Mouse (Mus musculus) heart, embryonic 15.5 days (tissue): Measurements from ENCODE around the gene Rslcan18. TPM values are rescaled to one million over a fixed set of nuclear protein-coding genes. Genes with fewer than 3 reads are reported as not detected.
"Not testable (repeated sequence)": the region's sequence is repeated elsewhere in the genome, so short reads cannot be mapped to it uniquely, and the experiment has no call there.

Experiments
- ATAC-seq: fragments of 200-750 bp; cut with Nextera tagmentation; replicated peaks from 2 replicates; pipeline ENCODE4 v1.8.0; 2017; ENCODE audit warnings: low read depth, moderate TSS enrichment; ENCODE audit not compliant: insufficient number of reproducible peaks, insufficient read depth, low FRiP score
- H3K27ac ChIP-seq: fragments of 300-500 bp; sonication (generic); 2 replicates; pipeline ENCODE4 v1.5.1; 2015; ENCODE audit warnings: mild to moderate bottlenecking, inconsistent platforms
- H3K27me3 ChIP-seq: fragments of 300-500 bp; sonication (generic); 2 replicates; pipeline ENCODE4 v1.6.1; 2015; ENCODE audit warnings: inconsistent platforms
- H3K36me3 ChIP-seq: fragments of 300-500 bp; sonication (generic); 2 replicates; pipeline ENCODE4 v1.6.1; 2015; ENCODE audit warnings: mild to moderate bottlenecking, inconsistent platforms
- H3K4me1 ChIP-seq: fragments of 300-500 bp; sonication (generic); replicated peaks from 2 replicates; pipeline ENCODE4 v1.6.1; 2015; ENCODE audit warnings: inconsistent platforms
- H3K4me2 ChIP-seq: fragments of 300-500 bp; sonication (generic); 2 replicates; pipeline ENCODE4 v1.6.1; 2015; ENCODE audit warnings: inconsistent platforms, mild to moderate bottlenecking, moderate library complexity
- H3K4me3 ChIP-seq: fragments of 300-500 bp; sonication (generic); 2 replicates; pipeline ENCODE4 v1.5.1; 2015; ENCODE audit warnings: mild to moderate bottlenecking, inconsistent platforms
- H3K9ac ChIP-seq: fragments of 300-500 bp; sonication (generic); 2 replicates; pipeline ENCODE4 v1.6.1; 2015; ENCODE audit warnings: mild to moderate bottlenecking, inconsistent platforms
- H3K9me3 ChIP-seq: fragments of 300-500 bp; sonication (generic); replicated peaks from 2 replicates; pipeline ENCODE4 v1.6.1; 2016; ENCODE audit warnings: inconsistent platforms
- WGBS: fragments of 180-500 bp; shearing (Covaris S2); methylation state at CpG from one replicate; pipeline ENCODE4 v1.1.7; 2015; ENCODE audit warnings: mixed read lengths; 5-methylcytosine and 5-hydroxymethylcytosine counted together
- polyA plus RNA-seq: library from polyadenylated mRNA; unstranded; fragments of >200 nt; fragmentation: Nextera tagmentation; extraction: Ambion mirVana; gene quantifications from 2 replicates; pipeline ENCODE4 v1.2.1, GENCODE M21; 2015

Rslcan18 gene
- 0.38 TPM in 2 replicates for polyA plus RNA-seq

DNA sequence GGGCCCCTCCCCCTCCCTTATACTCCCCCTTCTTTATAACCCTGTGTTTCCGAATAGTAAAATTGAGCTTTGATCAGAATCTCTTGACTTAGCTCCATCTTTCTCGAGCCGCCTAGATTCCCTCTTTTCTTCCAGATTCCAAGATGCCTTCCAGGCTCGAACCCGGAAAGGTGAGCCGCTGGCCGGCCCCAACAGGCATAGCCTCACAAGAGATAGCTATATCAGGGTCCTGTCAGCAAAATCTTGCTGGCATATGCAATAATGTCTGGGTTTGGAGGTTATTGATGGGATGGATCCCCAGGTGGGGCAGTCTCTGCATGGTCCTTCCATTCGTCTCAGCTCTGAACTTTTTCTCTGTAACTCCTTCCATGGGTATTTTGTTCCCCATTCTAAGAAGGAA lies at the start of gene Rslcan18:
Gene Rslcan18, minus strand, starts transcription at position 101 of the 400 bp plus-strand sequence.
- not testable (repeated sequence) for ATAC-seq, H3K4me3 ChIP-seq, H3K4me2 ChIP-seq, H3K9me3 ChIP-seq, H3K36me3 ChIP-seq, H3K27ac ChIP-seq, H3K4me1 ChIP-seq, H3K9ac ChIP-seq, H3K27me3 ChIP-seq
- WGBS = 85% methylated on average over 8 of the region's 8 CpGs

DNA sequence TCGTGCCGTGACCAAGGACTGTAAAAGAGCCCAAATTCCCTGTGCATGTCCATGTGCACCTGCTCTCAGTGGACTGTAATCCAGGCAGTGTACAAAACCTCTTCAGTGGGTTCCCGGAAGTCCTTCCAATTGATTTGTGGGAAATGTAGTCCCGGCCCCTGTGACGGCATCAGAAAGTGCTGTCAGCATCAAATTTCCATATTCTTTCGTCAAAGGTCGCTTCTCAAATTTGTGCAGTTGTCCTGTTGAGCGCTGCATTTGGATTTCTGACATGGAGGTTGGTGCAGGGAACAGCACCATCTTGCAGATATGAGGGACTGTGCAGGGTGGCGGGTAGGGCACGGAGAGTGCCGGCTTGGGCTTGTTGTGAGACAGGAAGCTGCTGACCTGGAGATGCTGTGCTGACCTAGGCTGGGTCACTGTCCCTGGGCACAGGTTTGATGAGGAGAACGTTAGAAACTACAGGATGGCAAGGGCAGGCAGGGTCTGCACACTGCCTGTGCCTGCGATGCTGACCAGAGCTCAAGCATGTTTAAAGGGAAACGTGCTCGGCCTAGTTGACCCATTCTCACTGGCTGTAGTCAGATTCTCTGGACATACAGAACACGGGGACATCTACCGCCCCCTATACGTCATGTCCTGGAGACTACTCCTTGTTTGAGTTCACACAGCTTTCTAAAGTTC lies 12.1 kb upstream of the Rslcan18 start:
- ATAC-seq = peak; percentile 85
- Histone ChIP-seq H3K27me3 (no peaks in the 10 kb centered on the region), H3K27ac (peak overlapping the region; percentile 39), H3K4me3 (peak overlapping the region; percentile 68), H3K9ac (peak overlapping the region; percentile 60), H3K9me3 (no peaks in the 10 kb centered on the region), H3K4me2 (peak overlapping the region; percentile 79), H3K36me3 (no peaks in the 10 kb centered on the region), H3K4me1 (peaks cover 5% of the 10 kb centered on the region; the same call in 1 of the 2 replicates)
- WGBS = 2% methylated on average over 18 of the region's 18 CpGs

DNA sequence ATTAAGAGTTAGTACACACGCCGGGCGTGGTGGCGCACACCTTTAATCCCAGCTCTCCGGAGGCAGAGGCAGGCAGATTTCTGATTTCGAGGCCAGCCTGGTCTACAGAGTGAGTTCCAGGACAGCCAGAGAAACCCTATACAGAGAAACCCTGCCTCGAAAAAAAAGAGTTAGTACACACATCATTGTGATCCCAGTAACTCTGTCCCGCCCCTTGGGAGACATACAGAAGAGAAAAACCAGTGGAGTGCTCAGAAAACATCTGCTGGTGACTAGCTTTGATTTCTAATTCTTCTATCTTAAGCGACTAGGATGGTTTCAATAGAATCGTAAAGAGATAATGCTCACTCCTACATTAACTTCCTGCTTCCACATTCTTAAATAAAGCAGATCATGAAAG lies 11.4 kb upstream of the Rslcan18 start:
- H3K4me3 ChIP-seq, H3K27me3 ChIP-seq, H3K36me3 ChIP-seq, H3K9ac ChIP-seq, H3K27ac ChIP-seq, ATAC-seq, H3K4me1 ChIP-seq, H3K9me3 ChIP-seq: not testable (repeated sequence)
- H3K4me2 ChIP-seq = peak overlapping the region; percentile 79
- 75% methylated on average over 10 of the region's 10 CpGs for WGBS

DNA sequence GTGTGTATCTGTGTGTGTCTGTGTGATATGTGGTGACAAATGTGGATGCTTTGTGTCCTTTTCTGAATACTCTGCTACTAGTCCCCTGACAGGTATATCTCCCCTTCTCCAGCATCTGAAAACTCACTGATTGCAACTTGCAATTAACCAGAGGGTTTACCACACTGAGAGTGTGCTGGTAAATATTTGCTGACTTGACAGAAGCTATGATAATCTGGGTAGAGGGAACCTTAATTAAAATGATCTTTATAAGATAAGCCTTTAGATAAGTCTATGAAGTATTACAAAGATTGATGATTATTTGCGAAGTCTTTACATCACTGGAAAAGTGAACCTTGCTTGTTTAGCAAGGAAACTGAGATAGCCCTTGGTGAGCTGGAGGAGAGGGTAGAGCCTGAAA lies 8.4 kb upstream of the Rslcan18 start:
- Histone ChIP-seq H3K4me2 (no peak overlapping the region), H3K36me3 (no peaks in the 10 kb centered on the region), H3K9me3 (no peaks in the 10 kb centered on the region), H3K27ac (no peak overlapping the region), H3K4me3 (no peak overlapping the region), H3K27me3 (no peaks in the 10 kb centered on the region), H3K9ac (no peak overlapping the region), H3K4me1 (peaks cover 5% of the 10 kb centered on the region; the same call in 1 of the 2 replicates)
- 81% methylated on average over 1 of the region's 1 CpGs for WGBS
- no peak for ATAC-seq

DNA sequence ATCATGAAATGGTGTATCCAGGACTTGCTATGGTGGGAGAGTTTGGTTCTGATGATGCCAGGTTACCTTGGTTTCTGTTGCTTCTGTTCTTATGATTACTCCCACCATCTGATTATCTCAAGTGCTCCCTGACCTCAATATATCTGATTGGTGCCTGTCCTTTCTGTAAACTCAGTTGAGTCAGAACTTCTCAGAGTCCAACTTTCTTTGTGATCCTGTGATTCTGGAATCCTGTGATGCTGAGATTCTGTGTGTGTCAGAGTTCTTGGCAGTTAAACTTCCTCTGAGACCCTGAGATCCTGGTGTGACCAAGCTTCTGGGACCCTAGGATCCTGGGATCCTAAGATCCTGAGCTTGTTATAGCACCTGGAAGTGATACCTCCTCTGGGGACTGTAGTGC lies 5.3 kb upstream of the Rslcan18 start, which contains the start of gene Zfp759:
Gene Zfp759, plus strand, starts transcription at position 301 of the 400 bp plus-strand sequence.
- H3K27me3 ChIP-seq, H3K4me2 ChIP-seq, H3K9ac ChIP-seq, ATAC-seq, H3K4me1 ChIP-seq, H3K36me3 ChIP-seq, H3K4me3 ChIP-seq, H3K27ac ChIP-seq, H3K9me3 ChIP-seq: not testable (repeated sequence)

DNA sequence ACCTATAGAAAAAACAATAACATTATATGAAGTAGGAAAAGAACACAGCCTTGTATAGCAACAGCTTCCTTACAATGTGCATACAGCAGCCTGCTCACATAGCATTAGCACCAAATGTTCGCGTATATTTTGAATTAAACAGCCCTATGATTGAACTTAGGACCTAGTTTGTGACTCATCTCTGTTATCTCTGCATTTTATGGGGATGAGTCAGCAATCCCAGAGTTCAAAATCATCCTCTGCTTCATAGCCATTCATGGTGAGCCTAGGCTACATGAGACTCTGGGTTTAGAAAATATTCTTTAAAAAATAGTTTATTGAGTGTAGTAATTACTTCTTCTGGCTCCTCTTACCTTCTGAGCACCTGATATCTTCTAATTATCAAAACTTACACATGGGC lies 2.8 kb downstream of the Rslcan18 start:
- Histone ChIP-seq H3K9me3 (no peaks in the 10 kb centered on the region), H3K27me3 (no peaks in the 10 kb centered on the region), H3K4me3 (no peak overlapping the region), H3K4me1 (peaks cover 4% of the 10 kb centered on the region; the same call in 1 of the 2 replicates), H3K4me2 (no peak overlapping the region), H3K36me3 (no peaks in the 10 kb centered on the region), H3K9ac (no peak overlapping the region), H3K27ac (no peak overlapping the region)
- 91% methylated on average over 2 of the region's 2 CpGs for WGBS
- no peak for ATAC-seq

DNA sequence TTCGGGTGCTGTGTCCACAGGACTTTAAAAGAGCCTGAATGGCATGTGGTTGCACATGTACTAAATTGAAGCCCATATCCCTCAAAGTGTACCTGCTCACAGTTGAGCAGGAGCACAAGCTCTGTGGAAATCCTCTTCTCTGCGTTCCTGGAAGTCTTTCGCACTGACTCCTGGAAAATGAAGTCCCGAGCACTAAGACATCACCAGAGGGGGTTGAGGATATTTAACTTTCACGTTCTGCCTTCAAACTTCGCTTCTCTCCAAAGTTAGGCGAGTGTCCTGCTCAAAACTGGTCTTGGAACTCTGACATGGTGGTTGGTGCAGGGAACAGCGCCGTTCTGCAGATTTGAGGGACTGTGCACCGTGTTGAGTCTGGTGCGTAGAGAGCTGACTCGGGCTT lies 4.0 kb downstream of the Rslcan18 start:
- H3K27me3 ChIP-seq = no peaks in the 10 kb centered on the region
- H3K36me3 ChIP-seq = no peaks in the 10 kb centered on the region
- WGBS = 75% methylated on average over 12 of the region's 12 CpGs
- no peak overlapping the region for H3K27ac ChIP-seq
- no peaks in the 10 kb centered on the region for H3K9me3 ChIP-seq
- H3K4me2 ChIP-seq = no peak overlapping the region
- peaks cover 11% of the 10 kb centered on the region for H3K4me1 ChIP-seq
- H3K4me3 ChIP-seq = no peak overlapping the region
- ATAC-seq = no peak
- no peak overlapping the region for H3K9ac ChIP-seq

DNA sequence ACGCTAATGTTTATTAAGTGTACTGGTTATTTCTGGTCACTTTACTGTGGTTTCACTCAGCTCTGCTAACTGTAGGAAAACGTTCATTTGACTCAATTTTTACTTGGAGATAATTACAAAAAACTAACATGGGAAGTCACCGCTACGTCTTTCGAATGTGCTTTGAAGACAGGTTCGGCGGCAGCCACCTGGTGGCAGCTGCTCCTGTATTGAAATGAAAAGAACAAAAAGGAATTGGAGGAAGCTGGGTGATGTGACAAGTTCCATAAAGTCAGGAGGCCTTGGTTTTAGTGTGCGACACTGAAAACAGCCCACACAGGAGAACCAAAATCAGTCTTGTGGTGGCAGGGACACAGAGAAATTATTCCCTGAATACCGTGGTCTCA lies 7.2 kb downstream of the Rslcan18 start:
- ATAC-seq = peak; percentile 32; the same call in 1 of the 2 replicates
- H3K4me2 ChIP-seq = peak overlapping the region; percentile 80
- 7% methylated on average over 9 of the region's 9 CpGs for WGBS
- H3K4me1 ChIP-seq = peaks cover 11% of the 10 kb centered on the region
- peak overlapping the region; percentile 75 for H3K4me3 ChIP-seq
- no peaks in the 10 kb centered on the region for H3K9me3 ChIP-seq
- H3K36me3 ChIP-seq = peaks cover 8% of the 10 kb centered on the region
- H3K9ac ChIP-seq = peak overlapping the region; percentile 23; the same call in 1 of the 2 replicates
- H3K27ac ChIP-seq = 0 out of 2 replicates have a peak overlapping the region, but pooled peaks have one; percentile 13
- H3K27me3 ChIP-seq = no peaks in the 10 kb centered on the region

DNA sequence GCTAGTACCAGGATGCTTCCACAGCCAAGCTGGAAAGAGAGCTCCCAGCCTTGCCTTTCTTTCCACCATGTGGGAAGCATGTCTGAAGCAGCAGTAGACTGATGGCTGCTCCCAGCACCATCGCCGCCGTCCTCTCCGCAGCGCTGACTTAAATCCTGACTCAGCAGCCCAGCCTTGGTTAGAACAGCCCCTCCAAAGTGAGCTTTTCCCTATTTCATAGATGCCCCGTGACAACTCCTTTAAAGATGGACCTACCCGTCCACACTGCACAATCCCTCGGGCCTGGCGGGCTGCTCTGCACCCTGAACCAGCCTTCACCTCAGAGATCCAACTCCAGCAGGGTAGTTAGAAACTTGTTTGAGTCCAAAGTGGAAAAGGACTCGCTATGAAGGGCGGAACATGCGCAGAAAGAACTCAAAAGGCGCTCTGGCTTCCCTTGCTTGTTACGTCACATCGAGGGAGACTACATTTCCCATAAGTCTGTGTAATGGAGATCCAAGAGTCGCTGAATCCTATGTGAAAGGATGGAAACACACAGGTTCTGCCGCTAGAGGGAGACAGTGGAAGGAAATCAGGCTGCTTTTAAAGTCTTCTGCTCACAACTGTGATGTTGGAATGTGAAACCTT lies 7.8 kb downstream of the Rslcan18 start, which contains the start of gene Gm28557:
Gene Gm28557, minus strand, starts transcription at position 411 of the 627 bp plus-strand sequence.
- Histone ChIP-seq H3K27me3 (no peaks in the 10 kb centered on the region), H3K9me3 (no peaks in the 10 kb centered on the region), H3K4me2 (peak within 1 kb of the TSS; percentile 80), H3K27ac (peak within 1 kb of the TSS; percentile 94), H3K4me1 (peaks cover 11% of the 10 kb centered on the region), H3K36me3 (peaks cover 8% of the 10 kb centered on the region), H3K4me3 (peak within 1 kb of the TSS; percentile 75), H3K9ac (peak within 1 kb of the TSS; percentile 76)
- peak; percentile 95 for ATAC-seq
- under 1% methylated on average over 17 of the region's 17 CpGs for WGBS

DNA sequence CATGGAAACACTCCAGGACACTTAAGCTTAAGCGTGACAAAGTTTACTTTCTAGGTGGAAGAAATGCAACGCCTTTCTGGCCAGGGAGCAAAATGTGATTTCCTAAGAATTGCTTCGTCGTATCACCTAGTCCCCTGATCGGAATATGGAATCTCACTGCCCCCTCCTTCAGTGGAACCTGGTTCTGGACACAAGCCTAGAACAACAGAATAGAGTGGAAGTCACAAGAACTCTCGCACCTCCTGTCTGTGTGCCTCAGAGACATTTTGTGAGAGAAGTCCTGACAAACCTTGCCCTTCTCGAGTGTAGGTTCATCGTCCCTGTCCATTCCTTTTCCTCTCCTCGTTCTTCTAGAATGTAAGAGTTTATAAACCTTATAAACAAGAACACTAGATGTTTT lies 8.4 kb downstream of the Rslcan18 start:
- Histone ChIP-seq H3K9me3 (no peaks in the 10 kb centered on the region), H3K9ac (peak overlapping the region; percentile 76), H3K27me3 (no peaks in the 10 kb centered on the region), H3K27ac (peak overlapping the region; percentile 94), H3K4me2 (peak overlapping the region; percentile 80), H3K4me1 (peaks cover 11% of the 10 kb centered on the region), H3K36me3 (peaks cover 8% of the 10 kb centered on the region), H3K4me3 (peak overlapping the region; percentile 75)
- WGBS = 54% methylated on average over 9 of the region's 9 CpGs
- 0 out of 2 replicates have a peak, but pooled peaks have one; percentile 19 for ATAC-seq

DNA sequence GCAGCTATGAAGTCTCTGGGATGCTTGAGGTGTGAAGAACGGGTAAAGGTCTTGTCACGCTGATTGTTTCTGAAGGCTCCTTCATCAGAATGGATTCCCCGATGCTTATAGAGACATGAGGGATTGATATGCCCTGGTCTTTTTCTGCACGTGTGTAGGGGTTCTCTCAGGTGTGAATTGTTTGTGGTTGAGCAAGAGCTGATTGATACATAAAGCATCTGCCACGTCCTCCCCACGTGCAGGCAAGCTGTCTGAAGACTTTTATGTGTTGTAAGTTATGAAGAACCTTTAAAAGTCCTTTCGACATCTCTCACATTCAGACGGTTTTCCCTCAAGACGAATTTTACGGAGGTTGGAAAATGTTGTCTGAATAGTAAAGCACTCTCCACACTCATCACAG lies 18.2 kb downstream of the Rslcan18 start, which contains the start of gene Zfp708:
Gene Zfp708, minus strand, starts transcription at position 101 of the 400 bp plus-strand sequence.
- no peak within 1 kb of the TSS for H3K27ac ChIP-seq
- H3K27me3 ChIP-seq = no peaks in the 10 kb centered on the region
- H3K4me2 ChIP-seq = no peak within 1 kb of the TSS
- peaks cover 5% of the 10 kb centered on the region; the same call in 1 of the 2 replicates for H3K36me3 ChIP-seq
- H3K9ac ChIP-seq = no peak within 1 kb of the TSS
- WGBS = 86% methylated on average over 10 of the region's 10 CpGs
- H3K4me1 ChIP-seq = no peaks in the 10 kb centered on the region
- no peak for ATAC-seq
- no peak within 1 kb of the TSS for H3K4me3 ChIP-seq
- H3K9me3 ChIP-seq = no peaks in the 10 kb centered on the region
